Mouse (Mus musculus) layer of hippocampus, adult 18-20 months (tissue): Measurements from ENCODE around the gene Coq8a. TPM values are rescaled to one million over a fixed set of nuclear protein-coding genes. Genes with fewer than 3 reads are reported as not detected.

Experiments used
- DNase-seq, 2 experiments: peaks; one replicate each; pipeline ENCODE4 v3.0.0; 2022; ENCODE audit warnings: low spot score in 2 of 2
- long read RNA-seq: library from polyadenylated mRNA; stranded (forward); transcript quantifications from one replicate; pipeline ENCODE4 v2.0.0, GENCODE M21; 2021
- total RNA-seq, 2 experiments: library from RNA; stranded (reverse); gene quantifications; 2 replicates each; pipeline ENCODE4 v1.2.3; 2021

Gene Coq8a
- total RNA-seq = 10 to 100 TPM; 65.6 to 74.2 TPM
- long read RNA-seq, full-length matches to known transcripts = 77 of 96 reads
- long read RNA-seq, partial matches to known transcripts = 11 of 96 reads
- long read RNA-seq, other reads (novel, unspliced or antisense) = 8 of 96 reads

GRCm38 (mm10) chr1:180198959-180199714, at the start of gene Coq8a:
Coq8a (minus strand) TSS chr1:180199602.
- no peak for DNase-seq

GRCm38 (mm10) chr1:180248593-180249146, 49.3 kb upstream of the Coq8a start:
- DNase-seq = no peak

- no peak for DNase-seq
Measured at GRCm38 (mm10) chr1:180247901-180248300, 48.5 kb upstream of the Coq8a start.

- DNase-seq = no peak
Measured at GRCm38 (mm10) chr1:180245741-180246507, 46.5 kb upstream of the Coq8a start.

GRCm38 (mm10) chr1:180231729-180232128, 32.3 kb upstream of the Coq8a start:
- no peak for DNase-seq

DNA sequence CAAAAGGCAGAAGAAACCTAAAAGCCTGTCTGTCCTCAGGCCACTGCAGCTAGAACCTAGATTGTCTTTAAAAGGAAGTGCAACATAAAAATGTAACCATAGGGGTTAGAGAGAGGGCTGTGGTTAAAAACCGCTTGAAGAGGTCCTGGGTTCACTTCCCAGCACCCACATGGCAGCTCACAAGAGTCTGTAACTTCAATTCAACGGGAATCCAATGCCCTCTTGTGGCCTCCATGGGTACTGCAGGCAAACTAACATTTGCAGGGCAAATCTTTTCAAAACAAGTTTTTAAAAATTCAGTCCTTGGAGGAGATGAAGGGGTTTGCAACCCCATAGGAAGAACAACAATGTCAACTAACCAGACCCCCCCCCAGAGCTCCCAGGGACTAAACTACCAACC, 31.2 kb upstream of the Coq8a start:
- no peak for DNase-seq

GRCm38 (mm10) chr1:180229906-180230305, 30.5 kb upstream of the Coq8a start:
- no peak for DNase-seq

- DNase-seq = no peak
Measured at GRCm38 (mm10) chr1:180228854-180229253, 29.5 kb upstream of the Coq8a start.

DNA sequence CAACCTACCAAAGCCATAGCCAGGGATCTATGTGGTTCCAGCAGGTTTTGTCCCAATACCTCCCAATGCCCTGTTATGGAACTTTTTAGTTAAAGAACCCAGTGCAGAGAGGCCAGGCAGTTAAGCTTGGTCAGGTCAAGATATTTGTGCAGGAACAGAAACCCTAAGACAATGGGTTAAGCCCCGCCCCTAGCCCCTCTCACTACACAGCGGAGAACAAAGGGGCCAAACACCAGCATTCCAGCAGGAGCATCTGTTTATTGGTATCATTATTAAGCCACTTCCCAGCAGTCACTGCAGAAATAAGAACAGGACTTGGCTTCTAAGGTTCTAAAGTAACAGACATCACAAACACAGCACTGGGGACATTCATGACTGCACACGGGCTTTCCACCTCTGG, 27.4 kb upstream of the Coq8a start:
- no peak for DNase-seq

GRCm38 (mm10) chr1:180226221-180226713, 26.9 kb upstream of the Coq8a start:
- no peak for DNase-seq

DNA sequence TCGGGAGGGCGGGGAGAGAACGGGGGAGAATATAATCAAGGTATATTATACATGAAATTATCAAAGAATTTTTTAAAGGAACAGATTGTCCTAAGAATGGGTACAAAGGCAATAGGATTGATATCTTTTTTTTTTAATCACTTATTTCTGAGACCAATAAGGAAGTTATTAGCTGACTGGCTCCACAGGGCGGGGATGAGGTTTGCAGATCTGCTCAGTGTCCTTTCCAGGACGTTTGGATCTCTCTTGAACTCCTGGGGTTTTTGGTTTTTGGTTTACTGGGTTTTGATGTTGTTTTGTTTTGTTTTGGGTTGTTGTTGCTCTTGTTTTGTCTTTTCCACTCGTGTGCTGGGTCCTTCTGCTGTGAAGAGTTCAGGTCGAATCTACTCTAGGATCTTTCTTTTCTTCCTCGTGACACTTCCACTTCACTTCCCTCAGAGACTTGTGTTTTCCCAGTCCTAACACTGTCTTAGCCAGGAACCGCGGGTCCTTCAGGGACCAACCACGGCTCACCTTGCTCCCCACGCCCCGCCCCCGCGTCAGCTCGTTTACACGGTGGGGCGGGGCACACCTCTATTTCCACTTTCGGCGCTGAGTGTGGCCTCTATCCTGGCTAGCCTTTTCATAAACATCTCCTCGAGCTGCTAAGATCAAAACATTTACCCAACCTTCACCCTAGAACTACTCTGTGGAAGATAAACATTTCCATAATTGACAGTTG, 26.3 kb upstream of the Coq8a start:
- DNase-seq = no peak

- no peak for DNase-seq
Measured at GRCm38 (mm10) chr1:180222007-180222406, 22.6 kb upstream of the Coq8a start.

- DNase-seq = no peak
Measured at GRCm38 (mm10) chr1:180220791-180221542, 21.6 kb upstream of the Coq8a start.

GRCm38 (mm10) chr1:180216541-180217276, 17.3 kb upstream of the Coq8a start:
- DNase-seq = no peak

- peak; percentile 57 to 70 for DNase-seq
Measured at GRCm38 (mm10) chr1:180215044-180215443, 15.6 kb upstream of the Coq8a start.

GRCm38 (mm10) chr1:180212911-180213310, 13.5 kb upstream of the Coq8a start:
- DNase-seq = no peak

GRCm38 (mm10) chr1:180210781-180211271, 11.4 kb upstream of the Coq8a start:
- DNase-seq = no peak

- DNase-seq = no peak
Measured at GRCm38 (mm10) chr1:180210031-180210432, 10.6 kb upstream of the Coq8a start.

DNA sequence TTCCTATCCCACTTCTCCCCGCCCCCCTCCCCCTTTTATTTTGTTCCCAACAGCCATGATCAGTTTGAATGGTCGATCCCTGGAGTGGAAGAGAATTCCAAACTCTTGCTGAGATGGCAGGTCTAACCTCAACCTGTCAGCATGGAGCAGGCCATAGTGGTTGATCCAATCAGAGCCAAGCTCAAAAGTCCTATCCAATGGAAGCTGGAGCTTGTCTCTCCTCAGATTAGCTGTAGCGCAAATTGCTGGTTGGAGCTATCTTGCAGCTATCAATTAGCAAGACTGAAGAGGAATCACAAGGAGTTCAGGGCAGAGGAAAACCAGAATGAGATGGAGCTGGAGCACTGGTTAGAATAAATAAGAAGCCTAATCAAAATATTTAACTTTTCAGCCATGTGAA, 9.0 kb upstream of the Coq8a start:
- no peak for DNase-seq

DNA sequence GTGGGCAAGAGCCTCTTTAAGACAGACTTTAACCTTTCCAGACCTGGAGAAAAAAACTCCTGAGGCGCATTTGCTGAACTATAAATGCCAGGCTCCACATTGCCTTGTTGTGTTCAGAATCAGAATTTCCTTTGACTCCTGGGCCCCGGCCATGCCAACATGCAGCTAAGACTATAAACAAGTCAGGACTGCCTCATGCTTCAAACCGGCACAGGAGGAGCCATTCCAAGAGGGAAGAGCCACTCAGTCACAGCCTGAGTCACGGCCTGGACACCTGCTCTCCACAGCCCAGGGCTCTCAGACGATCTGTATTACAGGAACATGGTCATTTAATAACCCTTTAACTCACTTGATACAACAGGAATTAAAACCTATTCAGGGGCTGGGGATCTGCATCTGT, 1.3 kb upstream of the Coq8a start:
- no peak for DNase-seq
